Mouse (Mus musculus): ENCODE measurements around the gene Fam110a. TPM values are rescaled to one million over a fixed set of nuclear protein-coding genes. Genes with fewer than 3 reads are reported as not detected.
"Not testable (repeated sequence)": the region's sequence is repeated elsewhere in the genome, so short reads cannot be mapped to it uniquely, and the experiment has no call there.

Fam110a gene
- polyA plus RNA-seq, 1 experiment from 2014 or later, result 75.2 TPM

DNA sequence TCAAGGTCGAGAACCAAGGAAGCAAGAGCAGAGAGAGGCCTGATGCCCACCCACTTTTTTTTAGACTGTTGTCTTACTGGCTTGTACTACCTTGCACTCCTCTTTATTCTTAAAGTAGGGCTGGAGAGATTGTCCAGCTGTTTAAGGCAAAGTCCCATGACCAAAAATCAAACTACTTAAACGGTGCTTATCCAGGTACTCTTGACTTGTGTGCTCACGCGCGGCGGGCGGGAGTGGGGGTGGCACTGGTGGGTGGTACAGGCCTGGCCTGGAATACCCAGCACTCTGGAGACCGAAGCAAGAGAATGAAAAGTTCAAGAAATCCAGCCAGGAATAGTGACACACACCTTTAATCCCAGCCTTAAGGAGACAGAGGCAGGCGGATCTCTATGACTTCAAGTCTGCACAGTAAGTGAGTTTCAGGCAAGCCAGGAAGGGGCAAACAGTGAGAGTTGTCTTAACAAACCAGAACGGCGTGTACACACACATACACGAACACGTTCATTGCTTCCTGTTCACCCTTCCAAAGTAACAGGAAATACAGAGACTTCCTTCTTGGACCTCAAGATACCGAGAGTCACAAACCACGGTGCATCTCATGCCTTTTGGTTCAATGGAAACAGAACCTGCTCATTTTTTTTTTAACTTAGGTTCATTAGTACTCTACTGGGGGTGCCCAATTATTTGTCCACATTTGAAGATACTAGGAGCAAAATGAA is 29.2 kb upstream of the Fam110a start:
- 93% methylated on average over 15 of the region's 15 CpGs for WGBS

DNA sequence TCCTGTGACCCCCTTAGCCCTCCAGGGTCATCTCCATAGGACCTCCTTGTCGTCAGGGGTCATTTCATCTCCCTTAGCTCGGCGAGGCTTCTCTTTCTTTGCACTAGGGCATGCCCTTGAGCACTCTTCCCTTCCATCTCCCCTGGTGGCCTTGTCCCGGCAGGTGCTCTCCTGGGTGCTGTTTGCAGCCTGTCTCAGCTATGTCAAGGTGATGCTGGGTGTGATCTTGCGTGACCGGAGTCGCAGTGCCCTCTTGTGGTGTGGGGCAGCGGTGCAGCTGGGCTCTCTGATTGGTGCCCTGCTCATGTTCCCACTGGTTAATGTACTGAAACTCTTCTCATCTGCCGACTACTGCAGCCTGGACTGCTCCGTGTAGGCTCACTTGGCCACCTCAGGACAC is 27.8 kb upstream of the Fam110a start:
- no peaks in the 10 kb centered on the region for H3K36me3 ChIP-seq
- no peaks in the 10 kb centered on the region for H3K9me3 ChIP-seq
- no peaks in the 10 kb centered on the region for H3K27me3 ChIP-seq
- no peak overlapping the region for H3K4me2 ChIP-seq (replicated peaks)
- WGBS, result 68% methylated on average over 10 of the region's 10 CpGs
- no peak overlapping the region for H3K27ac ChIP-seq (replicated peaks)
- no peak for ATAC-seq (replicated peaks)
- no peak overlapping the region for H3K4me3 ChIP-seq
- no peak overlapping the region for H3K9ac ChIP-seq (replicated peaks)
- 0 out of 2 replicates have a peak, but pooled peaks cover 5% of the 10 kb centered on the region for H3K4me1 ChIP-seq

More for the DNA sequence above, 29.2 kb upstream of the Fam110a start:
- Histone ChIP-seq H3K27me3 (no peaks in the 10 kb centered on the region), H3K9ac (replicated peaks) (no peak overlapping the region), H3K36me3 (no peaks in the 10 kb centered on the region), H3K4me1 (0 out of 2 replicates have a peak, but pooled peaks cover 5% of the 10 kb centered on the region), H3K27ac (replicated peaks) (no peak overlapping the region), H3K9me3 (no peaks in the 10 kb centered on the region), H3K4me2 (replicated peaks) (no peak overlapping the region), H3K4me3 (no peak overlapping the region)
- no peak for ATAC-seq (replicated peaks)

DNA sequence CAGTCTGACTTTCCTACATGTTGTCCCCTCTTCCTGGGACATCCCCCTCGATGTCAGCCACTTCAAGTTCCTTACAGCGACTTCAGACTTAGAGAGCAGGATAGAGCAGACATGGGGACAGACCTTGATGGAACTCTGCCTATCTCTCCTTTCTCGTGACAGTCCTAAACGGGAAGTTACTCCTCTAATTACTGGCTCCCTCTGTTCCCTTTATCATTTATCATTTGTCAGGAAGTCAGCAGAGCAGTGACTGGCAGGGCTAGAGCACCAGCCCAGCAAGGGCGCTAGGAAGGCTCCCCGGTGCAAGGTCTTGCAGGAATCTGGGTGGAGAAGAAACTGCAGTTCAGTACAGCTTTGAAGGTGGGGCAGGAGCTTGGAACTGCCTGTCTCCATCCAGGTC is 22.5 kb upstream of the Fam110a start:
- Histone ChIP-seq H3K9me3 (no peaks in the 10 kb centered on the region), H3K4me3 (no peak overlapping the region), H3K9ac (replicated peaks) (no peak overlapping the region), H3K27ac (replicated peaks) (no peak overlapping the region), H3K4me1 (no peaks in the 10 kb centered on the region), H3K4me2 (replicated peaks) (no peak overlapping the region), H3K36me3 (no peaks in the 10 kb centered on the region), H3K27me3 (peaks cover 15% of the 10 kb centered on the region)
- no peak for ATAC-seq (replicated peaks)
- WGBS, result 76% methylated on average over 6 of the region's 6 CpGs

DNA sequence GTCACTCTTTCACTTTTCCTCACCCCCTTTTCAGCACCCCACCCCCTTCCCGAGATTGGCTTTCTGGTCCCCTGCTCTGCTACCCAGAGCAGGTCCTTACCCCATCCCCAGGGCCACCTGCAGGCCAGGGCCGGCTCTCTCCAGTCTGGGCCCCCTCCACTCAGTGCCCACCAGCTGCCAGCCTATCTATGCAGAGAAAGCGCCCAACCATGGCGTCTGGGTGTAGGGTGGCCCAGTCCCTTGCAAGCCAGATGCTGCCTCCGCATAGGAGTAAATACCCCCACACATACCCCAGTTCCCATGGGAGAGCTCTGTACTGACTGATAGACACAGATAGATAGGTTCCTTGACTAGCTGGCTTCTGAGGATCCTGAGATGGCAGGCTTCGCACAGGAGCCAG is 20.7 kb upstream of the Fam110a start:
- ATAC-seq (replicated peaks), result no peak; the same call in 1 of the 2 replicates
- Histone ChIP-seq H3K9me3 (no peaks in the 10 kb centered on the region), H3K9ac (replicated peaks) (no peak overlapping the region), H3K4me2 (replicated peaks) (no peak overlapping the region), H3K4me3 (no peak overlapping the region), H3K27ac (replicated peaks) (no peak overlapping the region), H3K4me1 (peaks cover 4% of the 10 kb centered on the region; the same call in 1 of the 2 replicates), H3K27me3 (peaks cover 31% of the 10 kb centered on the region), H3K36me3 (no peaks in the 10 kb centered on the region)
- WGBS, result 60% methylated on average over 6 of the region's 6 CpGs

DNA sequence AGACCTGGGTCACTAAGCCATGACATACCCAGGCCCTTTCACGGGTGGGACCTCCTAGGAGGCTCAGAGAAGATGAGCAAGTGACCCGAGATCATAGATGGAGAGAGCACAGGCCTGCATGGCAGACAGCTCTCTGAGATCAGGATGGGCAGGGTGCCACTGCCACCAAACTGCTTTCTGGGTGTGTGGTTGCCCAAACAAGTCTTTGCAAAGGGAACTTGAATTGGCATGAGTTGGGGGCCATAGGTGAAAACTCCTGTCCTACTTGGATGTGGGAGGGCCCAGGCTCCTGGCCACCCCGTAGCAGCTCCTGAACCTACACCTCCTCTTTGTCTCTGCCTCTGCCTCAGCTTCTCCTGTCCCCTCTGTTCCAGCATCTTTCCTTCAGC is 20.3 kb upstream of the Fam110a start:
- Histone ChIP-seq H3K4me3 (no peak overlapping the region), H3K9me3 (no peaks in the 10 kb centered on the region), H3K27ac (replicated peaks) (no peak overlapping the region), H3K4me1 (peaks cover 4% of the 10 kb centered on the region; the same call in 1 of the 2 replicates), H3K27me3 (peaks cover 36% of the 10 kb centered on the region), H3K9ac (replicated peaks) (no peak overlapping the region), H3K4me2 (replicated peaks) (no peak overlapping the region), H3K36me3 (no peaks in the 10 kb centered on the region)
- ATAC-seq (replicated peaks), result no peak
- WGBS, result 42% methylated on average over 3 of the region's 3 CpGs

DNA sequence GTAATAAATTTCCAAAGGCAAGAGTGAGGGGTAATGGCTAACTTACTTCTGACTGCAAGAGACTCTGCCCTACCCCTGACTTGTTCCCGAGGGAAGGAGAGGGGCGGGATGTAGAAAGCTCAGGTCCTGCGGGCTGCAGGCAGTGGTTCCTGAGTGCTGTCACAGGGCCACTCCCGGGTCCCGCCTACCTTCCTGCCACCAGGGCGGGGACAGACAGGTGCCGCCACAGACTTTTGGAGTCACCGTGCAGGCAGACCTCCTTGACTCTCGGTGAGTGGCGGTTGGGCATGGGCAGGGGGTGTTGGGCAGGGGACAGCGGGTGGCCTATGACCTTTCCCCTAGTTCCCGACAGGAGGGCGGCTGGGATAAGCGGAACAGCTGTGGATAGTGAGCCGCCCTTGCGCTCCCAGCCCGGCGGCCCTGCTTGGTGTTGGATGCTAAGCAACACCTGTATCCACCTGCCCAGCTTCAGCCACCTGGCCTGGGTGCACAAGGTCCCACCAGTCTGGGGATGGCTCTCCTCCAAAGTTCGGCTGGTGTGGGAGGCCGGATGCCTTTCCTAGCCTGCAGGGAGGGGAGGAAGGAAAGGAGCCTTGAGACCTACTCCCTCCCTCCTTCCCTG is 19.8 kb upstream of the Fam110a start:
- no peak overlapping the region for H3K4me3 ChIP-seq
- H3K27me3 ChIP-seq, result peaks cover 40% of the 10 kb centered on the region

DNA sequence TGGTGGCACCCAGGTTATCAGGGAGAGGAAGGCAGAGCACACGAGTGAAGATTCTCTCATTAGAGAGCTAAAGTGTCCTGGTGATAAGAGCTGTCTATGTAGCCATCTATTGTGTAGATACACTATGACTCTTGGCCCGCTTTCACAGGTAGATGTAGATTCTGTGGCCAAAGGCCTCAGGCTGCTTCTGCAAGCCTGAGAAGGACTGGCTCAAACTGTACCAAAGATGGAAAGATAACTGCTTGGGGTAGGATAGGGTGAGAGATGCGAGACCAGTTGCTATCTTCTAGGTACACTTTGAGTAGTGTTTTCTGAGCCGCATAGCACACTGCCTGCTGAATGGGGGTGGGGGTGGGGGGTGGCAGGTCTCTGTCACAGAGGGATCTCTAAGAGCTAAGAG is 18.9 kb upstream of the Fam110a start:
- no peaks in the 10 kb centered on the region for H3K9me3 ChIP-seq
- H3K4me3 ChIP-seq, result no peak overlapping the region
- no peak overlapping the region for H3K27ac ChIP-seq (replicated peaks)
- no peaks in the 10 kb centered on the region for H3K36me3 ChIP-seq
- no peak for ATAC-seq (replicated peaks)
- no peak overlapping the region for H3K4me2 ChIP-seq (replicated peaks)
- peaks cover 9% of the 10 kb centered on the region; the same call in 1 of the 2 replicates for H3K4me1 ChIP-seq
- H3K9ac ChIP-seq (replicated peaks), result no peak overlapping the region
- peaks cover 40% of the 10 kb centered on the region for H3K27me3 ChIP-seq
- WGBS, result 80% methylated on average over 4 of the region's 4 CpGs

More for the DNA sequence above, 19.8 kb upstream of the Fam110a start:
- Histone ChIP-seq H3K36me3 (no peaks in the 10 kb centered on the region), H3K27ac (replicated peaks) (no peak overlapping the region), H3K4me2 (replicated peaks) (no peak overlapping the region), H3K4me1 (peaks cover 4% of the 10 kb centered on the region; the same call in 1 of the 2 replicates), H3K9me3 (no peaks in the 10 kb centered on the region), H3K9ac (replicated peaks) (no peak overlapping the region)
- no peak for ATAC-seq (replicated peaks)
- WGBS, result 8% methylated on average over 20 of the region's 20 CpGs

DNA sequence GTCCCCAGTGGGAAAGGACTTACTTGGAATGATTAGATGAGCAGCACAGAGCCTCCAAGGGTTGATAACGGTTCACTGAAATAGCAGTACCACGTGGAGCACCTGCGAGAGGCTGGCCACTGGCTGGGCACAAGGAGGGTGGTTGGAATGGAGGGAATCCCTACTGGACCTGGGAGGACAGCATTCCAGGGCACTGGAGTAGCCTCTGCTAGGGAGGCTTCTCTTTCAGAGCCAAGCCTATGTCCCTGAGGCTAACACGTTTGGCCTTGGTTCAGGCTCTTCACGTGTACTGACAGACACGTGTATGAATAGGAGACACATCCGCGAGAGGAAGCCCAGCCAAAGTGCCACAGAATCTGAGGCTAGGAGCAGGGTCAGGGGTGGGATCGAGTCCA is 18.5 kb upstream of the Fam110a start:
- 63% methylated on average over 9 of the region's 9 CpGs for WGBS
- Histone ChIP-seq H3K36me3 (no peaks in the 10 kb centered on the region), H3K4me3 (no peak overlapping the region), H3K4me1 (peaks cover 9% of the 10 kb centered on the region; the same call in 1 of the 2 replicates), H3K4me2 (replicated peaks) (no peak overlapping the region), H3K9me3 (no peaks in the 10 kb centered on the region), H3K9ac (replicated peaks) (no peak overlapping the region), H3K27ac (replicated peaks) (no peak overlapping the region), H3K27me3 (peaks cover 40% of the 10 kb centered on the region)
- no peak for ATAC-seq (replicated peaks)

DNA sequence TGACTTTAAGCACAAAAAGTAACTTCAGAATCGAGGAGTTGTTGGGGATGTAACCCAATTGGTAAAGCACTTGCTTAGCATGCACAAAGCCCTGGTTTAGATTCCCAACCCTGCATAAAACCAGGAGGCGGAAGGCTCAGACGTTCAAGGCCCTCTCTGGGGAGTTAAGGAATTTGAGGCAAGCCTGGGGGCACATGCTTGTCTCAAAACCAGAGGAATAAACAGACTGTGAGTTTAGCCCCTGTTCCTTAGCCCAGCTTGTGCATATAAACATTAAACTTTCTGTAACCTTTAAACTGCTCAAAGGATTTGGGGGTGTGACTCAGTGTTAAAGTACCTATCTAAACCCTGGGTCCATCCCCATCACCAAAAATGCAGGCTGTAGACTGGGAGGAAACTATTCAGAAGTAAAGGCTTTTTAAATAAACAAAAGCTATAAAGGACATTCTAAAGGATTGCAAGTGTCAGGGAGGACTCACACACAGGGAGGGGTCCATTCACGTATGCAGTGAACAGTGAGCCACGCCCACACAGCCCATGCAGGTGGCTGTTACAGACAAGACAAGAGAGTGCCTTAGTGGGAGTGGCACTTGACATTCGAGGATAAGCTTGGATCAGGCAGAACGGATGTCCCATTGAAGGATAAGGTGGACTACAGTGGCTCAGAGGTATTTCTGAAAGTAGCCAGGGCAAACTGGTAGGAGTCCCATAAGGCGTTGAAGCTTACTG is 17.9 kb upstream of the Fam110a start:
- no peak overlapping the region for H3K27ac ChIP-seq (replicated peaks)
- H3K9ac ChIP-seq (replicated peaks), result no peak overlapping the region
- ATAC-seq (replicated peaks), result no peak
- H3K4me2 ChIP-seq (replicated peaks), result no peak overlapping the region
- H3K4me1 ChIP-seq, result peaks cover 9% of the 10 kb centered on the region; the same call in 1 of the 2 replicates
- H3K27me3 ChIP-seq, result peaks cover 40% of the 10 kb centered on the region
- H3K9me3 ChIP-seq, result no peaks in the 10 kb centered on the region
- H3K36me3 ChIP-seq, result no peaks in the 10 kb centered on the region
- H3K4me3 ChIP-seq, result no peak overlapping the region
- WGBS, result 55% methylated on average over 8 of the region's 8 CpGs

DNA sequence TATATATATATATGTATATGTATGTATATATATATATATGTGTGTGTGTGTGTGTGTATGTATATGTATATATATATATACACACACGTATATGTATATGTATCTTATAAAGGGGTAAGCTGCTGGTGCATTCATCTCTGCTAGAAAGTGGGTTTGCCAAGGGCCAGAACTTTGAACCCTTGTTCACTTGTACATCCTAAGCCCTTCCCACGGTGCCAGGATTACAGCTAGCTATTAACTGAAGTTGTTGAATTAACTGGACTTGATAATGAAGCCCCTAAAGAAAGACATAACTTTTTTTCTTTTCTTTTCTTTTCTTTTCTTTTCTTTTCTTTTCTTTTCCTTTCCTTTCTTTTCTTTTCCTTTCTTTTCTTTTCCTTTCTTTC is 17.2 kb upstream of the Fam110a start:
- not testable (repeated sequence) for H3K4me2 ChIP-seq (replicated peaks); H3K36me3 ChIP-seq
- H3K27me3 ChIP-seq, result peaks cover 40% of the 10 kb centered on the region

DNA sequence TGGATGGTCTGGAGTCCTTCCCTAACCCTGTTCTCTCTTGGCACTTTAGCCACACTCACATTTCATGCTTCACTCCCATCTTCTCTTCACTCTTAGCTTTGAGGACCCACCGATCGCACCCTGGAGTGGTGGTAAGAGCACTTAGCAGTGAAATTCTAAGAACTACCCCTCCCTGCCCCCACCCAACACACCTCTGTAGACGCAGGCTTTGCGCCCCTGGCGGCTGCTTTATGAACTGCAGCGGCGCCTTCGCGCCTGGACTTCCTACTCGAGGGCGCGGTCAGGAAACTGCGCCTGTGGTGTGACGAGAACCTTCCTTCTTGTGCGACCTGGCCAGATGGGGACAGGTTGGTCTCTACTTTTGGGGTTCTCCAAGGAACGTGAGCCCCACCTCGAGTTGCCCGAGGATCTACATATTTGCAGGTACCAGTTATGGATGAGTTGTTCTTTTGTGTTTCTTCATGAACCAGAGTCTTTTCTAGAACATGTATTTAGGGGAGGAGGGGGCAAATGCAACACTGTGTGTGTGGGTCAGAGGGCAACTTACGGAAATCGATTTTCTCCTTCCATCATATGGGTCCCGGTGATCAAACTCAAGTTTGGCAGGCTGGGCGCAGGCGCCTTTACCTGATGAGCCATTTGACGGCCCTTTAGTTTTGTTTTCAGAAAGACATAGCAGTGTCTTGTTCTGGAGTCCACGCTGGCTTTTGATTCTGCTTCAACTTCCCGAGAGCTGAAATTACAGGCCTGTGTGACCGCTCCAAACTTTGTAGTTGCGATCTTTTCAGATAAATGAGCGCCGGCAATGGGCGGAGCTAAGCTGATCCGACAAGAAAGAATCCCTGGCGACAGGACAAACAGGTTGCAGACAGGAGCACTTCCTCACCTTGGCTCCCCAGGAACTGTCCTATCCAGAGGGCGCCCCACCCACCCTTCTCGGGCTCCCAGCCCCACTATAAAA is 16.5 kb upstream of the Fam110a start, which contains the start of gene Slc52a3:
Slc52a3 (plus strand) TSS at position 283 of the 961 bp plus-strand sequence.
- Histone ChIP-seq H3K4me2 (replicated peaks) (0 out of 2 replicates have a peak within 1 kb of the TSS, but pooled peaks have one; percentile 14), H3K4me3 (0 out of 2 replicates have a peak within 1 kb of the TSS, but pooled peaks have one; percentile 0), H3K36me3 (no peaks in the 10 kb centered on the region), H3K9ac (replicated peaks) (no peak within 1 kb of the TSS), H3K9me3 (no peaks in the 10 kb centered on the region), H3K27me3 (peaks cover 40% of the 10 kb centered on the region), H3K27ac (replicated peaks) (no peak within 1 kb of the TSS), H3K4me1 (peaks cover 11% of the 10 kb centered on the region)
- ATAC-seq (replicated peaks), result peak; percentile 26; the same call in 1 of the 2 replicates
- 8% methylated on average over 35 of the region's 35 CpGs for WGBS

More for the DNA sequence above, 17.2 kb upstream of the Fam110a start:
- H3K9ac ChIP-seq (replicated peaks); H3K9me3 ChIP-seq; H3K4me3 ChIP-seq; H3K4me1 ChIP-seq; H3K27ac ChIP-seq (replicated peaks); ATAC-seq (replicated peaks): not testable (repeated sequence)
- 48% methylated on average over 2 of the region's 2 CpGs for WGBS

Measured in forebrain, embryonic 15.5 days (tissue).